17 mouse cellular contexts compared by ENCODE assay signal in the genomic region with DNA sequence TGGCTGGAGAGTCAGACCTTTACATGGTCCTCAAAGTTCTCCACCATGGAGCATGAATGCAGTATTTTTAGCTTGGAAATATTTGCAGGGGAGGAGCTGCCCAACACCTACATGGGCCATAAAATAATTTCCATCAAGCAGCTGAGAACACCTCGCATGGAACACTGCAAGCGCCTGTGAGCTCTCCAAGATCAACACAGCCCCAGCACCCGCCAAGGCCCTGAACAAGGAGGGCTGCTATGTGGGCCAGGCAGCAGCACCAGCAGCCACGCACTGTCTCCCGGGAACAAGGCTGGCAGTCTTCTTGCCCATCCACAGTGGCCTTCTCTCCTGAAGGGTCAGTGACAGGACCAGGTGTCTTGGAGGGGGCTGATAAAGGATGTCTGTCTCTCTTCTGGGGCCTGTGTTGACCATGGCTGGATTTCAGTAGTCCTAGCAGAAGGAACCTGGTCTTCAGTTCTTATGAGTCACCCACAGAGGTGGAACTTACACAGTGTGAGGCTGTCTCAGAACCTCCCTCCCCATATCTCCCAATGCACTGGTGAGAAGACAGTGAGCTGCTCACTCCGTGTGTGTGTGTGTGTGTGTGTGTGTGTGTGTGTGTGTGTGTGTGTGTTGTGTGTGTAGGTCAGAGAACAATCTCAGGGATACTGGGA. TPM values are rescaled to one million over a fixed set of nuclear protein-coding genes. Genes with fewer than 3 reads are reported as not detected.
"Had no signal": no experiment of that assay in that cellular context is flagged by ENCODE, and none has a peak within 500 bp of the region (broad histone marks: within the 10 kb centered on the region; RNA-seq: fewer than 3 reads in every experiment).

No protein-coding gene starts in this region.

- H3K27ac ChIP-seq: liver, embryonic 13.5 days; macrophage; midbrain, embryonic 12.5 days; midbrain, embryonic 15.5 days; neural tube, embryonic 12.5 days; neural tube, embryonic 15.5 days had no signal

- H3K9me3 ChIP-seq: liver, embryonic 13.5 days; midbrain, embryonic 12.5 days; midbrain, embryonic 15.5 days; neural tube, embryonic 12.5 days; neural tube, embryonic 15.5 days had no signal

- H3K27me3 ChIP-seq: liver, embryonic 13.5 days; neural tube, embryonic 15.5 days had no signal

- ATAC-seq: lung, postnatal 0 days; midbrain, embryonic 15.5 days had no signal

- H3K4me2 ChIP-seq: liver, embryonic 13.5 days; lung, embryonic 14.5 days; midbrain, embryonic 12.5 days; midbrain, embryonic 15.5 days; neural tube, embryonic 12.5 days; neural tube, embryonic 15.5 days had no signal

- H3K9ac ChIP-seq: liver, embryonic 13.5 days; lung, embryonic 14.5 days; midbrain, embryonic 12.5 days; midbrain, embryonic 15.5 days; neural tube, embryonic 12.5 days; neural tube, embryonic 15.5 days had no signal

- H3K4me3 ChIP-seq: liver, embryonic 13.5 days; midbrain, embryonic 12.5 days; midbrain, embryonic 15.5 days; neural tube, embryonic 12.5 days; neural tube, embryonic 15.5 days had no signal

- H3K36me3 ChIP-seq: liver, embryonic 13.5 days; midbrain, embryonic 12.5 days; midbrain, embryonic 15.5 days; neural tube, embryonic 12.5 days; neural tube, embryonic 15.5 days had no signal

- DNase-seq: kidney, adult 2 months; kidney, postnatal 14 days; kidney, postnatal 4 days; left cerebral cortex, postnatal 4 days; liver, embryonic 13.5 days; lung, embryonic 14.5 days; right cerebral cortex, adult 18-20 months; right cerebral cortex, postnatal 14 days; spleen, adult 18-20 months; thymus, adult 18-20 months; thymus, postnatal 36 days had no signal

RNA-seq across cellular contexts. Expression of gene Dlk1, which starts 20.0 kb away (rescaled TPM):
- polyA plus RNA-seq: macrophage had no signal
